Comparison of ENCODE assay signal across 9 mouse cellular contexts in the genomic region with DNA sequence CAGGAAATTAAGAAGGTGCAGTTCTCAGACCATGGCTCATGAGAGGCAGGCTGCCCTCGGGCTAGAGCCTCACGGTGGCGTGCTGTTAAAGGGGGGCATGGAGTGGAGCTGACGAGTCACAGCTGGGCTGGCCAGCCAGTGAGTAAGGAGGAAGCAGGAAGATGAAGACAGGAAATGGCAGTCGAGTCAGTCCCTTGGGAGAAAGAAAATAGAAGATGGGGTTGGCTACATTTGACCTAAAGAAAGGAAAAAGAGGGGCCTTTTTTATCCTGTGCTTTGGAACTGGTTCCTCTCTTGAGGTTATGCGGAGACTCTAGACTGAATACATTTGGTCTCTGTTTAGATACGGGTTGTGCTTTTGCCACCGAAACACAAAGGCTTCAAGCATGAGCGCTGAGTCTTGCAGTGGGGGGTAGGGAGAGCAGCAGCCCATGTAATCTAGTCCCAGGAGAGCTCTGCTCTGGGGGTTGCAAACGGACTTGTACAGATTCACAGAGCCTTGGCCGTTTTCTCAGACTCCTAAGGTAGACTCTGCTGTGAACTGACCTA. TPM values are rescaled to one million over a fixed set of nuclear protein-coding genes. Genes with fewer than 3 reads are reported as not detected.
DNase-seq lines count a peak whose midpoint lies in the region; ATAC-seq and TF ChIP-seq lines count a peak whose summit lies in the region.
"Had no signal": no experiment of that assay in that cellular context is flagged by ENCODE, and none has a peak within 500 bp of the region (broad histone marks: within the 10 kb centered on the region; RNA-seq: fewer than 3 reads in every experiment).

No protein-coding gene starts in this region.

- TF ChIP-seq POLR2A in heart, adult 2 months (IDR thresholded peaks at IDR 0.05; ENCODE audit: insufficient read depth, low read depth, low read length): no peak
- TF ChIP-seq POLR2A in cortical plate, adult 2 months (IDR thresholded peaks at IDR 0.05; ENCODE audit: extremely low read depth, insufficient read depth, low read length): no peak

- no peak overlapping the region for H3K4me2 ChIP-seq in heart, embryonic 11.5 days
- H3K4me2 ChIP-seq: hindbrain, embryonic 15.5 days had no signal

- H3K9me3 ChIP-seq in heart, embryonic 11.5 days (replicated peaks; ENCODE audit: control insufficient read depth, low read length): no peaks in the 10 kb centered on the region
- H3K9me3 ChIP-seq: hindbrain, embryonic 15.5 days had no signal

- intact Hi-C loops in heart, adult 2 months (cut with DNase I): no loop called here
- intact Hi-C loops in left cerebral cortex, postnatal 14 days (cut with DNase I): no loop called here

- TF ChIP-seq EP300 in heart, adult 2 months (IDR thresholded peaks at IDR 0.05; ENCODE audit: insufficient read depth, low read depth, low read length): no peak

- H3K36me3 ChIP-seq in heart, adult 2 months (ENCODE audit: control insufficient read depth, insufficient read depth, low read length): no peaks in the 10 kb centered on the region
- H3K36me3 ChIP-seq in heart, embryonic 11.5 days (ENCODE audit: control insufficient read depth, insufficient read depth, low read length): no peaks in the 10 kb centered on the region
- H3K36me3 ChIP-seq: hindbrain, embryonic 15.5 days had no signal

- peaks cover 4% of the 10 kb centered on the region; the same call in 1 of the 2 replicates for H3K4me1 ChIP-seq in heart, adult 2 months (ENCODE audit: control insufficient read depth, insufficient read depth, low read length)
- H3K4me1 ChIP-seq in heart, embryonic 11.5 days (ENCODE audit: control insufficient read depth, insufficient read depth, low read length): no peaks in the 10 kb centered on the region; the same call in 1 of the 2 replicates
- no peaks in the 10 kb centered on the region for H3K4me1 ChIP-seq in cortical plate, adult 2 months (ENCODE audit: control insufficient read depth, insufficient read depth, low read length)
- H3K4me1 ChIP-seq: hindbrain, embryonic 15.5 days had no signal

- no peak for TF ChIP-seq CTCF in heart, adult 2 months (IDR thresholded peaks at IDR 0.05)
- TF ChIP-seq CTCF in cortical plate, adult 2 months (IDR thresholded peaks at IDR 0.05; ENCODE audit: extremely low read depth, insufficient read depth, low read length): no peak

- no peak for ATAC-seq in heart, embryonic 11.5 days (replicated peaks; ENCODE audit: insufficient number of reproducible peaks, low FRiP score, low TSS enrichment)
- ATAC-seq in monocyte, adult 5-6 weeks (replicated peaks; ENCODE audit: insufficient number of reproducible peaks, low FRiP score, low TSS enrichment, poor library complexity, severe bottlenecking): peak; percentile 68

- peak overlapping the region; percentile 56 for H3K27ac ChIP-seq in heart, adult 2 months
- no peak overlapping the region; the same call in 1 of the 2 replicates for H3K27ac ChIP-seq in heart, embryonic 11.5 days (ENCODE audit: low read depth, low read length)
- peak overlapping the region; percentile 46; the same call in 1 of the 2 replicates for H3K27ac ChIP-seq in cortical plate, adult 2 months (ENCODE audit: insufficient read depth, low read length)
- H3K27ac ChIP-seq: hindbrain, embryonic 15.5 days had no signal

- no peaks in the 10 kb centered on the region for H3K27me3 ChIP-seq in heart, adult 2 months (ENCODE audit: control insufficient read depth, insufficient read depth, low read length)
- no peaks in the 10 kb centered on the region for H3K27me3 ChIP-seq in heart, embryonic 11.5 days (ENCODE audit: control insufficient read depth, insufficient read depth, low read length)
- H3K27me3 ChIP-seq: hindbrain, embryonic 15.5 days had no signal

- no peaks in the 10 kb centered on the region for H3K79me2 ChIP-seq in heart, adult 2 months (replicated peaks; ENCODE audit: control insufficient read depth, insufficient read depth, low read length)

- 35% methylated on average over 11 of the region's 11 CpGs for WGBS in heart, adult 2 months
- WGBS in heart, embryonic 11.5 days (ENCODE audit: insufficient replicate concordance): 69% methylated on average over 11 of the region's 11 CpGs

- peak overlapping the region; percentile 26 for H3K4me3 ChIP-seq in heart, adult 2 months
- no peak overlapping the region for H3K4me3 ChIP-seq in heart, embryonic 11.5 days (ENCODE audit: low read depth, low read length)
- H3K4me3 ChIP-seq in cortical plate, adult 2 months (ENCODE audit: insufficient read depth, low read length): no peak overlapping the region
- H3K4me3 ChIP-seq: hindbrain, embryonic 15.5 days had no signal

- H3K9ac ChIP-seq in heart, adult 2 months (ENCODE audit: low read depth, low read length): no peak overlapping the region
- no peak overlapping the region for H3K9ac ChIP-seq in heart, embryonic 11.5 days (ENCODE audit: low read depth, low read length)
- H3K9ac ChIP-seq: hindbrain, embryonic 15.5 days had no signal

- peak; percentile 39 to 50 for DNase-seq in heart, adult 2 months
- peak; percentile 49 for DNase-seq in kidney, postnatal 10 days
- DNase-seq in left cerebral cortex, postnatal 14 days (ENCODE audit: low spot score in 2 of 2): no peak
- DNase-seq in cerebellum, adult 9-11 months: no peak
- DNase-seq in ovary, postnatal 10 days (ENCODE audit: low spot score): no peak

RNA-seq across cellular contexts. Expression of a gene that starts 23.1 kb away (rescaled TPM):
- 100 to 1,000 TPM; 105 to 132 TPM for total RNA-seq in heart, adult 2 months (2021)
- 149 and 222 TPM in 2 replicates for polyA plus RNA-seq in heart, adult 2 months (2012; rRNA removed)
- 80.7 and 81.2 TPM in 2 replicates for polyA plus RNA-seq in heart, embryonic 11.5 days (2014; fragmentation: Nextera tagmentation; extraction: Ambion mirVana)
- polyA plus RNA-seq in cortical plate, adult 2 months (2012; rRNA removed): 31.2 and 32.0 TPM in 2 replicates
- total RNA-seq in monocyte, adult 5-6 weeks (2017): 169 to 178 TPM (median 177 TPM) in 3 replicates
- total RNA-seq in left cerebral cortex, postnatal 14 days (2021): 10 to 100 TPM; 49.4 to 59.4 TPM

Comparison
In these comparisons a context has a peak if more than half of its experiments do, and no peak if none do; other contexts are left out.
1. DNase-seq: peak in heart, adult 2 months (2 of 2) and kidney, postnatal 10 days (single experiment); none in left cerebral cortex, postnatal 14 days (0 of 2), cerebellum, adult 9-11 months (single experiment) and ovary, postnatal 10 days (single experiment).